Mouse (Mus musculus) lung, postnatal 0 days (tissue): ENCODE measurements at regions not wholly inside any gene's neighbourhood (a gene's known extent, or its start where the extent isn't known, plus 50 kb on each side); places are given as distances from the start of the nearest gene placed in this dataset.

Experiments used
- CTCF ChIP-seq: IDR thresholded peaks from 2 replicates; pipeline ENCODE4 v1.5.1; 2016; ENCODE audit warnings: antibody characterized with exemption, mild to moderate bottlenecking
- EP300 ChIP-seq: IDR thresholded peaks from 2 replicates; pipeline ENCODE4 v1.6.1; 2016; ENCODE audit warnings: antibody characterized with exemption, mild to moderate bottlenecking, control low read depth

DNA sequence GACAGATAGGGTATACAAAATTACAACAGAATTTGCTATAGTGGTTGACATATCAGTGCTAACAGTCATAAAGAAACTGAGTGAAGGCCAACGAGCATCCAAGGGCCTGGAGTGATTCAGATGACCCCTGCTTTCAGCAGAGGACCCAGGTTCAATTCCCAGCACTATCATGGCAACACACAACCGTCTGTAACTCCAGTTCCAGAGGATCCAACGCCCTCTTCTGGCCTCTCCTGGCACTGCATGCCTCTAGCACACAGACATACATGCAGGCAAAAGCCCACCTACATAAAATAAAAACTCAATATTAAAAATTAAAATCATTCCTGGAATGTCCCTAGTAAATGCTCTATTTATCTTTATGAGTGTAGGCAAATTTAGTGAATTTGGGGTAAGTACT, 59.7 kb upstream of the Sox5 start:
- TF ChIP-seq CTCF (no peak), EP300 (no peak)
